Mouse (Mus musculus) stomach, postnatal 0 days (tissue): ENCODE data around the gene Tmem254b.
"Not testable (repeated sequence)": the region's sequence is repeated elsewhere in the genome, so short reads cannot be mapped to it uniquely, and the experiment has no call there.

Experiments used
- CTCF ChIP-seq: IDR thresholded peaks from 2 replicates; pipeline ENCODE4 v1.5.1; 2016; ENCODE audit warnings: antibody characterized with exemption, low read depth, mild to moderate bottlenecking, moderate library complexity
- EP300 ChIP-seq: optimal IDR thresholded peaks from 2 replicates; pipeline ENCODE3; 2016; ENCODE audit warnings: antibody characterized with exemption

DNA sequence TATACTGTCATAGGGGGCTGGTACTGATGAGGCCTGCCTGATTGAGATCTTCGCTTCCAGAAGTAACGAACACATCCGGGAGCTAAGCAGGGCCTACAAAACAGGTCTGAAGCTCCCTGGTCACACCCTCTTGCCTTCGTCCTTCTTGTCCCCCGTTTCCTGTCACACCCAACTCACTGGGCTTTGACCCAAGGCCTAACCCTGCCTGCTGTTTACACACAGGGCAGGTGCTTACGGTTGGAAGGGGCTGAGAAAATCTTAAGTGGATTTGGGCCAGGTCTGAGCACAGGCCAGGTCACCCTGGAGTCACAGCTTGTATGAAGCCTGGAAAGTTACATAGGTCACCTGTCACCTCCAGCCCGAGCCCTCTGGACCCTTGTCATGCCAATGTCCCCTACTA, 50.8 kb downstream of the Tmem254b start:
- TF ChIP-seq EP300, CTCF: not testable (repeated sequence)
